8 mouse cellular contexts compared by ENCODE assay signal in genomic region chr1:40000899-40001298, GRCm38 (mm10).
DNase-seq lines count a peak whose midpoint lies in the region; ATAC-seq and TF ChIP-seq lines count a peak whose summit lies in the region.

No protein-coding gene starts in this region.

- no peaks in the 10 kb centered on the region for H3K27me3 ChIP-seq in liver, embryonic 14.5 days (ENCODE audit: control insufficient read depth, insufficient read depth, low read length)
- H3K27me3 ChIP-seq in liver, embryonic 12.5 days (replicated peaks), result no peaks in the 10 kb centered on the region
- no peaks in the 10 kb centered on the region for H3K27me3 ChIP-seq in intestine, embryonic 16.5 days (replicated peaks; ENCODE audit: control insufficient read depth, insufficient read depth, low read length)
- H3K27me3 ChIP-seq in embryonic facial prominence, embryonic 10.5 days (replicated peaks; ENCODE audit: low read depth, poor library complexity, severe bottlenecking), result no peaks in the 10 kb centered on the region

- no peaks in the 10 kb centered on the region; the same call in 1 of the 2 replicates for H3K36me3 ChIP-seq in liver, embryonic 14.5 days (replicated peaks; ENCODE audit: control insufficient read depth, insufficient read depth, low read depth)
- H3K36me3 ChIP-seq in liver, embryonic 12.5 days, result peaks cover 72% of the 10 kb centered on the region
- H3K36me3 ChIP-seq in intestine, embryonic 16.5 days (ENCODE audit: control insufficient read depth, insufficient read depth, low read length), result peaks cover 7% of the 10 kb centered on the region; the same call in 1 of the 2 replicates
- peaks cover 99% of the 10 kb centered on the region for H3K36me3 ChIP-seq in embryonic facial prominence, embryonic 10.5 days (replicated peaks)

- TF ChIP-seq CTCF in liver, embryonic 14.5 days (IDR thresholded peaks at IDR 0.05; ENCODE audit: low read depth), result peak; percentile 56
- TF ChIP-seq CTCF in bone marrow macrophage, adult 2 months (IDR thresholded peaks at IDR 0.05; ENCODE audit: low read depth, low read length), result 0 out of 2 replicates have a peak, but pooled peaks have one; percentile 5

- no peaks in the 10 kb centered on the region for H3K4me1 ChIP-seq in liver, embryonic 14.5 days (replicated peaks; ENCODE audit: control insufficient read depth in 2 of 2, insufficient read depth in 2 of 2, low read length in 1 of 2)
- H3K4me1 ChIP-seq in liver, embryonic 12.5 days, result no peaks in the 10 kb centered on the region
- no peaks in the 10 kb centered on the region for H3K4me1 ChIP-seq in bone marrow macrophage, adult 2 months (ENCODE audit: control insufficient read depth, insufficient read depth, low read length)
- H3K4me1 ChIP-seq in intestine, embryonic 16.5 days (ENCODE audit: control insufficient read depth, insufficient read depth, low read length), result 0 out of 2 replicates have a peak, but pooled peaks cover 3% of the 10 kb centered on the region
- H3K4me1 ChIP-seq in embryonic facial prominence, embryonic 10.5 days, result no peaks in the 10 kb centered on the region

- TF ChIP-seq EP300 in liver, embryonic 14.5 days (IDR thresholded peaks at IDR 0.05; ENCODE audit: low read depth), result no peak

- H3K9me3 ChIP-seq in liver, embryonic 14.5 days (ENCODE audit: control insufficient read depth, low read length), result no peaks in the 10 kb centered on the region
- no peaks in the 10 kb centered on the region for H3K9me3 ChIP-seq in liver, embryonic 12.5 days (replicated peaks)
- H3K9me3 ChIP-seq in intestine, embryonic 16.5 days (ENCODE audit: control insufficient read depth, low read length), result no peaks in the 10 kb centered on the region
- H3K9me3 ChIP-seq in embryonic facial prominence, embryonic 10.5 days, result no peaks in the 10 kb centered on the region

- no peak overlapping the region for H3K9ac ChIP-seq in liver, embryonic 14.5 days (replicated peaks)
- H3K9ac ChIP-seq in liver, embryonic 12.5 days, result no peak overlapping the region
- no peak overlapping the region for H3K9ac ChIP-seq in intestine, embryonic 16.5 days (ENCODE audit: low read depth, low read length)

- no peak overlapping the region for H3K4me2 ChIP-seq in liver, embryonic 14.5 days (ENCODE audit: low read depth)
- no peak overlapping the region for H3K4me2 ChIP-seq in liver, embryonic 12.5 days
- no peak overlapping the region for H3K4me2 ChIP-seq in intestine, embryonic 16.5 days (ENCODE audit: low read depth, low read length)

- no peak for TF ChIP-seq POLR2A in bone marrow macrophage, adult 2 months (IDR thresholded peaks at IDR 0.05; ENCODE audit: borderline replicate concordance, low read depth, low read length)

- peak; percentile 78 for ATAC-seq in cerebellum, adult (ENCODE audit: insufficient number of reproducible peaks, low FRiP score, low TSS enrichment)
- no peak for ATAC-seq in liver, embryonic 14.5 days (ENCODE audit: insufficient read depth)
- no peak for ATAC-seq in liver, embryonic 12.5 days
- ATAC-seq in intestine, embryonic 16.5 days, result peak; percentile 66

- DNase-seq in cerebellum, postnatal 4 days (ENCODE audit: low spot score in 2 of 2), result no peak
- no peak for DNase-seq in liver, embryonic 14.5 days (ENCODE audit: low read depth in 3 of 3, low spot score in 3 of 3)
- DNase-seq in right cerebral cortex, postnatal 14 days, result peak; percentile 40
- DNase-seq in embryonic facial prominence, embryonic 10.5 days (ENCODE audit: low spot score), result no peak

- WGBS in liver, embryonic 14.5 days (ENCODE audit: insufficient replicate concordance), result 59% methylated on average over 5 of the region's 5 CpGs
- WGBS in liver, embryonic 12.5 days (ENCODE audit: insufficient replicate concordance), result 68% methylated on average over 5 of the region's 5 CpGs
- 67% methylated on average over 5 of the region's 5 CpGs for WGBS in intestine, embryonic 16.5 days
- 77% methylated on average over 5 of the region's 5 CpGs for WGBS in embryonic facial prominence, embryonic 10.5 days

- no peak overlapping the region for H3K4me3 ChIP-seq in liver, embryonic 14.5 days (ENCODE audit: insufficient read depth in 1 of 2, low read depth in 2 of 2, low read length in 2 of 2)
- no peak overlapping the region for H3K4me3 ChIP-seq in liver, embryonic 12.5 days
- no peak overlapping the region for H3K4me3 ChIP-seq in bone marrow macrophage, adult 2 months (ENCODE audit: insufficient read depth, low read length)
- H3K4me3 ChIP-seq in intestine, embryonic 16.5 days (ENCODE audit: low read length), result no peak overlapping the region
- H3K4me3 ChIP-seq in embryonic facial prominence, embryonic 10.5 days, result no peak overlapping the region

- H3K27ac ChIP-seq in liver, embryonic 14.5 days, result no peak overlapping the region
- H3K27ac ChIP-seq in liver, embryonic 12.5 days, result no peak overlapping the region
- H3K27ac ChIP-seq in bone marrow macrophage, adult 2 months (ENCODE audit: insufficient read depth, low read depth, low read length), result no peak overlapping the region
- H3K27ac ChIP-seq in intestine, embryonic 16.5 days (ENCODE audit: low read length), result no peak overlapping the region
- no peak overlapping the region for H3K27ac ChIP-seq in embryonic facial prominence, embryonic 10.5 days (replicated peaks)

Comparison
In these comparisons a context has a peak if more than half of its experiments do, and no peak if none do; other contexts are left out.
1. ATAC-seq: peak in cerebellum, adult (single experiment) and intestine, embryonic 16.5 days (single experiment); none in liver, embryonic 14.5 days (single experiment) and liver, embryonic 12.5 days (single experiment).